In the genomic region with DNA sequence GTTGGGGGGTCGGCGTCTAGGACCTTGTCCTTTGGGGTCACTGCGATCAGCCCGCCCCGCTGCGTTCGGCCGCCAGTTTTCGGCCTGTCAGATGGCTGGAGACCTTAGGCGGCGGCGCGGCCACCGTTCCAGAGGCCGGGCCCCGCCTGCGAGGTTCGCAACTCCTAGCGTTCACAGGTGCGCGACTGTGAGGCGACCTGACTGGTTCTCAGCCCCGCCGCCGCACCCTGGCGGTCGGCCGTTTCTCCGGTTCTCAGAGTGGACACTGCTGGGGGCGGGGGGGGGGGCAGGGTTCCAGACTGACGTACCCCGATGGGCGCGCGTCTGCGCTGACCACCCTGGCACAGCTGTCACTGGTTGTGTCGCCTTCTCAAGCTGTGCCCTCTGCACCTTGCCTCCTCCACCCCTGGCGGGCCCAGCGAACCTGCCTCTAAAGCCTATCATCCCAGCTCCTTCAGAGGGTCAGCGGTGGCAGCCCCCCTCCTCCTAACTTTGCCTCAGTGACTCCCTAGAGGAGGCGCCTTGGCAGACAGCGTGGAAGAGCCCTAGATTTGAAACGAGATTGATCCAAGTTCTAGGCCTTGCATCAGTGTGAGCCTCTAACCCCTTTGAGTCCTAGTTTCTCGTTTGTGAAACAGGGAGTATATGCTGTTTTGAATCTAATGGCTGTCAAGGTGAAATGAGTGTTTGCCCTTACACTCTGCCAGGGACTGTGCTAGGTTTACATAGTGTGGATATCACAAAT, we compare ENCODE assay signal across 8 mouse cellular contexts. TPM values are rescaled to one million over a fixed set of nuclear protein-coding genes. Genes with fewer than 3 reads are reported as not detected.
DNase-seq lines count a peak whose midpoint lies in the region; ATAC-seq and TF ChIP-seq lines count a peak whose summit lies in the region.

No protein-coding gene starts in this region.

- H3K4me1 ChIP-seq in lung, adult 2 months (ENCODE audit: control insufficient read depth, insufficient read depth, low read length): peaks cover 4% of the 10 kb centered on the region
- H3K4me1 ChIP-seq in embryonic facial prominence, embryonic 11.5 days (ENCODE audit: control insufficient read depth, insufficient read depth, low read length): peaks cover 4% of the 10 kb centered on the region; the same call in 1 of the 2 replicates
- peaks cover 30% of the 10 kb centered on the region for H3K4me1 ChIP-seq in hindbrain, embryonic 10.5 days (replicated peaks)
- H3K4me1 ChIP-seq in midbrain, embryonic 11.5 days (ENCODE audit: control insufficient read depth, insufficient read depth, low read length): peaks cover 16% of the 10 kb centered on the region

- H3K4me2 ChIP-seq in embryonic facial prominence, embryonic 11.5 days (ENCODE audit: low read depth, low read length): peak overlapping the region; percentile 93
- peak overlapping the region; percentile 65 for H3K4me2 ChIP-seq in midbrain, embryonic 11.5 days

- peak overlapping the region; percentile 99 for H3K27ac ChIP-seq in embryonic facial prominence, embryonic 11.5 days (replicated peaks; ENCODE audit: low read depth, low read length)
- peak overlapping the region; percentile 99 for H3K27ac ChIP-seq in hindbrain, embryonic 10.5 days
- H3K27ac ChIP-seq in midbrain, embryonic 11.5 days (ENCODE audit: low read depth, low read length): peak overlapping the region; percentile 97

- no peak for TF ChIP-seq CTCF in lung, adult 2 months (IDR thresholded peaks at IDR 0.05; ENCODE audit: insufficient read depth, low read length)

- DNase-seq in lung, adult 2 months: no peak
- no peak for DNase-seq in lung, postnatal 4 days
- DNase-seq in embryonic facial prominence, embryonic 11.5 days (ENCODE audit: low spot score): no peak
- peak; percentile 34 for DNase-seq in hindbrain, embryonic 10.5 days (ENCODE audit: low spot score)
- no peak for DNase-seq in midbrain, embryonic 11.5 days (ENCODE audit: low spot score, missing footprints)
- DNase-seq in layer of hippocampus, postnatal 25 days (ENCODE audit: extremely low spot score in 1 of 2, low spot score in 1 of 2): no peak
- DNase-seq in gastrocnemius, postnatal 25 days: no peak
- no peak for DNase-seq in thymus, postnatal 25 days

- H3K9ac ChIP-seq in embryonic facial prominence, embryonic 11.5 days (replicated peaks; ENCODE audit: low read length): peak overlapping the region; percentile 92
- H3K9ac ChIP-seq in midbrain, embryonic 11.5 days (ENCODE audit: low read length): peak overlapping the region; percentile 94

- WGBS in lung, adult 2 months: under 1% methylated on average over 44 of the region's 44 CpGs
- 2% methylated on average over 44 of the region's 44 CpGs for WGBS in embryonic facial prominence, embryonic 11.5 days
- 2% methylated on average over 44 of the region's 44 CpGs for WGBS in hindbrain, embryonic 10.5 days
- WGBS in midbrain, embryonic 11.5 days: 3% methylated on average over 44 of the region's 44 CpGs

- peaks cover 17% of the 10 kb centered on the region for H3K36me3 ChIP-seq in embryonic facial prominence, embryonic 11.5 days (replicated peaks; ENCODE audit: control insufficient read depth, insufficient read depth, low read depth, low read length)
- H3K36me3 ChIP-seq in hindbrain, embryonic 10.5 days: peaks cover 50% of the 10 kb centered on the region
- peaks cover 25% of the 10 kb centered on the region for H3K36me3 ChIP-seq in midbrain, embryonic 11.5 days (ENCODE audit: control insufficient read depth, insufficient read depth, low read length)

- no peak for ATAC-seq in embryonic facial prominence, embryonic 11.5 days (replicated peaks; ENCODE audit: insufficient number of reproducible peaks, low FRiP score, low TSS enrichment, low read depth)
- peak; percentile 39 for ATAC-seq in midbrain, embryonic 11.5 days (ENCODE audit: low FRiP score)

- no peaks in the 10 kb centered on the region for H3K27me3 ChIP-seq in embryonic facial prominence, embryonic 11.5 days (ENCODE audit: control insufficient read depth, insufficient read depth, low read length)
- no peaks in the 10 kb centered on the region for H3K27me3 ChIP-seq in hindbrain, embryonic 10.5 days (ENCODE audit: insufficient read depth, poor library complexity, severe bottlenecking)
- H3K27me3 ChIP-seq in midbrain, embryonic 11.5 days (ENCODE audit: control insufficient read depth, insufficient read depth, low read length): no peaks in the 10 kb centered on the region

- no peaks in the 10 kb centered on the region for H3K9me3 ChIP-seq in embryonic facial prominence, embryonic 11.5 days (replicated peaks; ENCODE audit: control insufficient read depth, low read length)
- H3K9me3 ChIP-seq in hindbrain, embryonic 10.5 days: no peaks in the 10 kb centered on the region
- no peaks in the 10 kb centered on the region for H3K9me3 ChIP-seq in midbrain, embryonic 11.5 days (ENCODE audit: control insufficient read depth, low read length)

- peak overlapping the region; percentile 100 for H3K4me3 ChIP-seq in lung, adult 2 months (replicated peaks; ENCODE audit: extremely low read depth, low read depth, low read length)
- peak overlapping the region; percentile 93 for H3K4me3 ChIP-seq in embryonic facial prominence, embryonic 11.5 days (ENCODE audit: low read depth, low read length)
- peak overlapping the region; percentile 92 for H3K4me3 ChIP-seq in hindbrain, embryonic 10.5 days
- H3K4me3 ChIP-seq in midbrain, embryonic 11.5 days (ENCODE audit: low read depth, low read length): peak overlapping the region; percentile 89

- TF ChIP-seq POLR2A in lung, adult 2 months (IDR thresholded peaks at IDR 0.05; ENCODE audit: borderline replicate concordance, extremely low read depth, low read depth, low read length): no peak

RNA-seq across cellular contexts. Expression of a gene that starts 0.9 kb away (rescaled TPM):
- 41.1 and 47.1 TPM in 2 replicates for polyA plus RNA-seq in lung, adult 2 months (2012; rRNA removed)
- polyA plus RNA-seq in embryonic facial prominence, embryonic 11.5 days (2014; fragmentation: Nextera tagmentation; extraction: Ambion mirVana): 18.8 and 20.2 TPM in 2 replicates
- polyA plus RNA-seq in hindbrain, embryonic 10.5 days (2016; fragmentation: Nextera tagmentation; extraction: Ambion mirVana): 37.0 and 39.2 TPM in 2 replicates
- 18.6 and 23.1 TPM in 2 replicates for polyA plus RNA-seq in midbrain, embryonic 11.5 days (2014; fragmentation: Nextera tagmentation; extraction: Ambion mirVana)
- total RNA-seq in layer of hippocampus, postnatal 25 days (2021): 10 to 100 TPM; 41.8 to 45.7 TPM
- total RNA-seq in gastrocnemius, postnatal 25 days (2021): 10 to 100 TPM; 15.2 to 16.2 TPM

RNA-seq across cellular contexts. Expression of a gene that starts 10.3 kb away (rescaled TPM):
- 10.8 and 13.7 TPM in 2 replicates for polyA plus RNA-seq in lung, adult 2 months (2012; rRNA removed)
- polyA plus RNA-seq in embryonic facial prominence, embryonic 11.5 days (2014; fragmentation: Nextera tagmentation; extraction: Ambion mirVana): 96.6 and 100 TPM in 2 replicates
- polyA plus RNA-seq in hindbrain, embryonic 10.5 days (2016; fragmentation: Nextera tagmentation; extraction: Ambion mirVana): 77.8 and 81.7 TPM in 2 replicates
- polyA plus RNA-seq in midbrain, embryonic 11.5 days (2014; fragmentation: Nextera tagmentation; extraction: Ambion mirVana): 88.0 and 92.5 TPM in 2 replicates
- 10 to 100 TPM; 43.1 to 47.4 TPM for total RNA-seq in layer of hippocampus, postnatal 25 days (2021)
- total RNA-seq in gastrocnemius, postnatal 25 days (2021): 10 to 100 TPM; 27.2 to 29.2 TPM

RNA-seq across cellular contexts. Expression of a gene that starts 10.3 kb away (rescaled TPM):
- polyA plus RNA-seq in lung, adult 2 months (2012; rRNA removed): 896 and 1,315 TPM in 2 replicates
- polyA plus RNA-seq in embryonic facial prominence, embryonic 11.5 days (2014; fragmentation: Nextera tagmentation; extraction: Ambion mirVana): 773 and 801 TPM in 2 replicates
- polyA plus RNA-seq in hindbrain, embryonic 10.5 days (2016; fragmentation: Nextera tagmentation; extraction: Ambion mirVana): 764 and 815 TPM in 2 replicates
- 717 and 781 TPM in 2 replicates for polyA plus RNA-seq in midbrain, embryonic 11.5 days (2014; fragmentation: Nextera tagmentation; extraction: Ambion mirVana)
- 100 to 1,000 TPM; 588 to 687 TPM for total RNA-seq in layer of hippocampus, postnatal 25 days (2021)
- total RNA-seq in gastrocnemius, postnatal 25 days (2021): 100 to 1,000 TPM; 317 to 352 TPM

RNA-seq across cellular contexts. Expression of a gene that starts 13.7 kb away (rescaled TPM):
- polyA plus RNA-seq in lung, adult 2 months (2012; rRNA removed): 47.0 and 54.7 TPM in 2 replicates
- 40.8 and 44.2 TPM in 2 replicates for polyA plus RNA-seq in embryonic facial prominence, embryonic 11.5 days (2014; fragmentation: Nextera tagmentation; extraction: Ambion mirVana)
- polyA plus RNA-seq in hindbrain, embryonic 10.5 days (2016; fragmentation: Nextera tagmentation; extraction: Ambion mirVana): 38.3 and 41.9 TPM in 2 replicates
- 39.5 and 40.0 TPM in 2 replicates for polyA plus RNA-seq in midbrain, embryonic 11.5 days (2014; fragmentation: Nextera tagmentation; extraction: Ambion mirVana)
- 10 to 100 TPM; 38.0 to 41.5 TPM for total RNA-seq in layer of hippocampus, postnatal 25 days (2021)
- 1 to 10 TPM; 6.8 to 7.7 TPM for total RNA-seq in gastrocnemius, postnatal 25 days (2021)

RNA-seq across cellular contexts. Expression of a gene that starts 20.8 kb away (rescaled TPM):
- 34.6 and 36.5 TPM in 2 replicates for polyA plus RNA-seq in lung, adult 2 months (2012; rRNA removed)
- 26.0 and 26.3 TPM in 2 replicates for polyA plus RNA-seq in embryonic facial prominence, embryonic 11.5 days (2014; fragmentation: Nextera tagmentation; extraction: Ambion mirVana)
- 37.2 and 41.3 TPM in 2 replicates for polyA plus RNA-seq in hindbrain, embryonic 10.5 days (2016; fragmentation: Nextera tagmentation; extraction: Ambion mirVana)
- 35.7 and 39.6 TPM in 2 replicates for polyA plus RNA-seq in midbrain, embryonic 11.5 days (2014; fragmentation: Nextera tagmentation; extraction: Ambion mirVana)
- total RNA-seq in layer of hippocampus, postnatal 25 days (2021): 10 to 100 TPM; 27.8 to 28.8 TPM
- 1 to 10 TPM; 4.2 to 6.9 TPM for total RNA-seq in gastrocnemius, postnatal 25 days (2021)
